Mouse (Mus musculus) cortical plate, adult 2 months (tissue): Measurements from ENCODE around the gene Ndst2. TPM values are rescaled to one million over a fixed set of nuclear protein-coding genes. Genes with fewer than 3 reads are reported as not detected.

Source experiments
- H3K27ac ChIP-seq: fragments of 200-500 bp; 2 replicates; pipeline ENCODE4 v1.5.1; 2012; ENCODE audit warnings: low read length, control low read depth, inconsistent platforms; ENCODE audit not compliant: insufficient read depth
- H3K4me1 ChIP-seq: fragments of 200-500 bp; 2 replicates; pipeline ENCODE4 v1.6.1; 2011; ENCODE audit warnings: low read length; ENCODE audit not compliant: control insufficient read depth, insufficient read depth
- H3K4me3 ChIP-seq: fragments of 200-500 bp; 2 replicates; pipeline ENCODE4 v1.5.1; 2011; ENCODE audit warnings: mild to moderate bottlenecking, low read length, control low read depth; ENCODE audit not compliant: insufficient read depth
- CTCF ChIP-seq: fragments of 200-500 bp; IDR thresholded peaks from 2 replicates; pipeline ENCODE4 v1.5.1; 2011; ENCODE audit warnings: mild to moderate bottlenecking, control low read depth, low read length; ENCODE audit not compliant: insufficient read depth; ENCODE audit errors: extremely low read depth
- POLR2A ChIP-seq: fragments of 200-500 bp; IDR thresholded peaks from 2 replicates; pipeline ENCODE4 v1.6.1; 2011; ENCODE audit warnings: mild to moderate bottlenecking, low read length, control low read depth; ENCODE audit not compliant: insufficient read depth; ENCODE audit errors: extremely low read depth
- polyA plus RNA-seq: library from polyadenylated mRNA; depleted of rRNA; stranded (reverse); fragments of >200 nt; gene quantifications from 2 replicates; pipeline ENCODE4 v1.2.3, GENCODE M21; 2012

Ndst2 gene
- polyA plus RNA-seq, 1 experiment: 22.9 TPM

DNA sequence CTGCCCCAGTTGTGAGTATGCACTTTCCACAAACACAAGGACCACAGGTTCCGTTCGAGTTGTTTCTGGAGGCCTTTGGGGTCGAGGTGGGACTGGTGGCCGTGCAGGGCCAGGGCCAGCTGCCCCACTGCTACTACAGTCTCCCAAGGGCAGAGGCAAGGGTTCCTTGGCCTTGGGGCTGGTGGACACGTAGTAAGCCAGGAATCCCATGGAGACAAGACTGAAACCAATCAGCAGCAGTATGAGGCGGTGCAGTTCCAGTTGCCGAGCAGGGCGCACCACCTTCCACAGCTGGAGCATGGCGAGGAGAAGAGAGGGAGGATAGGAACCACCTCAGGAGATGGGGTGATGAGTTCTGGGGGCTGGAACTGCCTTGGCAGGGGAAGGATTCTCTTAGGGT, 4.5 kb downstream of the Ndst2 start:
- Histone ChIP-seq H3K27ac (no peak overlapping the region), H3K4me3 (no peak overlapping the region)
- TF ChIP-seq CTCF (no peak), POLR2A (no peak)

DNA sequence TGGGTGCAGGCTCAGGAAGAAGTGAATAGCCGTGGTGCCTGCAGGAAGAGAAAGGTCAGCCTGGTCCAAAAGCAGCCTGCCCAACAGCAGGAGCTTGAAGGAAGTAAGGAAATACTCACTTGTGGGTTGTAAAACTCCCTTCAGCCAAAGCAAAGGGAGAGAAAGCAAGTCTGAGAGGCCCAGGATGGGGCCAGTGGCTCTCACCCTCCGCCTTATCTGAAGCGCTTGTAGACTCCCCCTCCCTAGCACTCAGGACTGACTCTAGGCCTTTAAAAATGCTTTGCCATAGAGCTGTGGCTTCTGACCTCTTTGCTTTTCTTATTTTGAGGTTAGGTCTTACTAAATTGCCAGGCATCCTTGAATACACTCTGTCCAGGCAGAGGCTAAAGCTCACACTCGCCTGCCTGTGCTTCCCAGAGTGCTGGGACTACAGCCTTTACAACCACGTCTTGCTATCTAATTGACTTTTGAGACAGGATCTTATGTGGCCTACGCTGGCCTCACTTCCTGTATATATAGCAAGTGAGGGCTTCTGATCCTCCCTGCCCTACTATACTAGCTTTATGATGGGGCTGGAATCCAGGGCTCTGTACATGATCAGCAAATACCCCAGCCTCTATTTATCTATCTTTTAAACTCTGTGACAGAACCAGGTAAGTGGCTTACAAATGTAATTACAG, 8.6 kb downstream of the Ndst2 start:
- no peak overlapping the region for H3K27ac ChIP-seq
- H3K4me3 ChIP-seq: no peak overlapping the region
- TF ChIP-seq CTCF (no peak), POLR2A (no peak)
- H3K4me1 ChIP-seq: no peaks in the 10 kb centered on the region; the same call in 1 of the 2 replicates

More for the DNA sequence above, 4.5 kb downstream of the Ndst2 start:
- peaks cover 1% of the 10 kb centered on the region; the same call in 1 of the 2 replicates for H3K4me1 ChIP-seq

DNA sequence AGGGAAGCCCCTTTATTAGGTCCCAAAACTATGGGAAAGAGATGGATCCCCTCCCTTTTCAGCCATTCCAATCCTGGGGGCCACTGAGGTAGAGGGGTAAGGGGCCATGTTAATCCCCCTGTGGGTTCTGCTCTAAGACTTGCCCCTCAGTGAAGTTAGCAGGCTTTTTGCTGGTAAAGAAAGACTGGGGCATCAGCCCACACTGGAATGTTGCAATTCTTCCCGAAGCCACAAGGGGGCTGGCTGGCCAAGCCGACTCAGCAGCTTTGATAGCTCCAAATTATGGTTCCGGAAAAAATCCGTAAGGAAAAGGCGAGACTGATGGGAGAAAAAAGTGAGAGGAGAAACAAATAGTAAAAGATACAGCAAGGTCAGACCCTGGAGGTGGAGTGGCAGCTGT, 10.3 kb downstream of the Ndst2 start:
- TF ChIP-seq CTCF (peak; percentile 76), POLR2A (no peak)
- H3K4me3 ChIP-seq: no peak overlapping the region
- no peak overlapping the region for H3K27ac ChIP-seq
- H3K4me1 ChIP-seq: no peaks in the 10 kb centered on the region

DNA sequence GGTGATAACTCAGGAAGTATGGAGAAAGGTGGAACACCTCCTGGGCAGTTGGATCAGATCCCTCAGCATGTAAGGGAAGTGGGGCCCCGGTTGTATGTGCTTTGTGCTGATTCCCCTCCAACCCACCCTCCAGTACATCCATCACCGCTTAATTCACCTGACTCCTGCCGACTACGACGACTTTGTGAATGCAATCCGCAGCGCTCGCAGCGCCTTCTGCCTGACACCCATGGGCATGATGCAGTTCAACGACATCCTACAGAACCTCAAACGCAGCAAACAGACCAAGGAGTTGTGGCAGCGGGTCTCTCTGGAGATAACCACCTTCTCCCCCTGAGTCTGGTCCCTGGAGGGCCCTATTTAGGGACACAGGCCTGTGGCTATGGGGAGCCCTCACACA, 11.4 kb downstream of the Ndst2 start:
- TF ChIP-seq POLR2A: no peak
- no peak for TF ChIP-seq CTCF
- no peak overlapping the region for H3K4me3 ChIP-seq
- H3K27ac ChIP-seq: no peak overlapping the region
- H3K4me1 ChIP-seq: no peaks in the 10 kb centered on the region

DNA sequence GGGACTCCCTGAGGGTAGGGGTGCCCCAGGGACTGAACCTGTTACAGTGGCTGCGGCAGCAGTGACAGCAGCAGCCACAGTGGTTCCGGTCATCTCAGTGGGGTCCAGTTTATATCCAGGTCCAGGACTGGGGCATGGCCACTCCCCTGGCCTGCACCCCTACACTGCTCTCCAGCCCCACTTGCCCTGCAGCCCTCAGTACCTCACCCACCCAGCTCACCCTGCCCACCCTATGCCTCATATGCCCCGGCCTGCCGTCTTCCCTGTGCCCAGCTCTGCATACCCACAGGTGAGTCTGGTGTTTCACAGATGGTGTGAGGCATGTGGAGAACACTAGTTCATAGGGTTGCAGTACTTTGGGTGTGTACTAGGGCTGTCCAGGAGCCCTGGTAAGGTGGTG, 13.0 kb downstream of the Ndst2 start:
- no peak overlapping the region for H3K4me3 ChIP-seq

DNA sequence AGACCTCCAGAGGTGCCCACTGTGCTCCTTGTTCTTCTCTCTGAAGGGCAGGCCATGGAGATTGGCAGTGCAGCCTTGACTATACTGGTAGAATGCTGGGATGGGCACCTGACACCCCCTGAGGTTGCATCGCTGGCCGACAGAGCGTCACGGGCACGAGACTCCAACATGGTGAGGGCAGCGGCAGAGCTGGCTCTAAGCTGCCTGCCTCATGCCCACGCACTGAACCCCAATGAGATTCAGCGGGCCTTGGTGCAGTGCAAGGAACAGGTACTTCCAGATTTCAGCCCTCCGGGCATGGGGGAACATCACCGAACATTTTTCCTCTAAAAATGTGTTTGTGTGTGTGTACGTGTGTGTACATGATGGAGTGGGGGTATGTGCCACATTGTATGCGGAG, 14.6 kb downstream of the Ndst2 start:
- H3K4me3 ChIP-seq: no peak overlapping the region
- no peak overlapping the region for H3K27ac ChIP-seq
- TF ChIP-seq CTCF (no peak), POLR2A (no peak)
- H3K4me1 ChIP-seq: no peaks in the 10 kb centered on the region

More for the DNA sequence above, 13.0 kb downstream of the Ndst2 start:
- no peaks in the 10 kb centered on the region for H3K4me1 ChIP-seq
- H3K27ac ChIP-seq: no peak overlapping the region
- no peak for TF ChIP-seq CTCF
- no peak for TF ChIP-seq POLR2A

DNA sequence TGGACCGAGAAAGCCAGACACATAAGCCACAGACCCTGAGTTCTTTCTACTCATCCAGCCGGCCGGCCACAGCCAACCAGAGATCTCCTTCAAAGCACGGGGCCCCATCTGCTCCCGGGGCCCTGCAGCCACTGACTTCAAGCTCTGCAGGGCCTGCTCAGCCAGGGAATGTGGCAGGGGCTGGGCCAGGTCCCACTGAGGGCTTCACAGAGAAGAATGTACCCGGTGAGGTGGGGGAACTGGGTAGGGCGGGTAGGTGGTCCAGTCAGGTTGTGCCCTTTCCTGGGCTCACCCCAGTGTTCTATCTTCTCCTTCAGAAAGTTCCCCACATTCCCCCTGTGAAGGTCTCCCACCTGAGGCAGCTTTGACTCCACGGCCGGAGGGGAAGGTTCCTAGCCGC, 15.9 kb downstream of the Ndst2 start:
- Histone ChIP-seq H3K4me3 (no peak overlapping the region), H3K4me1 (no peaks in the 10 kb centered on the region), H3K27ac (no peak overlapping the region)
- no peak for TF ChIP-seq CTCF
- no peak for TF ChIP-seq POLR2A

DNA sequence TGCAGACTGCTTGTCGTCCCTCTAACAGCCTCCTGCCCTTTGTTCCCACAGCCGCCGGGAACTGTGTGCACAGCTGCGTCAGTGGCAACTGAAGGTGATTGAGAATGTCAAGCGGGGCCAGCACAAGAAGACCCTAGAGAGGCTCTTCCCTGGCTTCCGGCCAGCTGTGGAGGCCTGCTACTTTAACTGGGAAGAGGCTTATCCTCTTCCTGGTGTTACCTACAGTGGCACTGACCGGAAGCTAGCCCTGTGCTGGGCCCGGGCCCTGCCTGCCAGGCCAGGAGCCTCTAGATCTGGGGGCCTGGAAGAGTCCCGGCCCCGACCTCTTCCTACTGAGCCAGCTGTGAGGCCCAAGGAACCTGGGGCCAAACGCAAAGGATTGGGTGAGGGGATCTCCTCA, 20.5 kb downstream of the Ndst2 start:
- H3K4me3 ChIP-seq: no peak overlapping the region
- no peaks in the 10 kb centered on the region; the same call in 1 of the 2 replicates for H3K4me1 ChIP-seq
- H3K27ac ChIP-seq: no peak overlapping the region
- no peak for TF ChIP-seq CTCF
- TF ChIP-seq POLR2A: no peak

DNA sequence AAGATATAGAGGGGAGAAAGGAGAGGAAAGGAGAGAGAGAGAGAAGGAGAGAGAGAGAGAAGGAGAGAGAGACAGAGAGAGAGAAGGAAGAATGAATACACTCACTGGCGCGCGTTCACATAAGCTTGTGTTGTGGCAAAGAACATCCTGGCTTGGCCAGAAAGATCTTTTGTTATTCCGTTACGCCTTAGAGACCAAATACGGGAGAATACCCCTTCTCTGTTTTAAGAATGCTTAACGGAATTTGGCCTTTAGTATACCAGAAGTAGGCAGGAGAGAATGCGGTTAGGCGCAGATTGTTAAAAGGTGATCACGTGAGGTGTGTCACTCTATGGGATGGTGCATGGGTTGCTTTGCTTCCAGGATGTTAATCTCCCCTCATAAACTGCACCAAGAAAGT, 26.1 kb downstream of the Ndst2 start:
- no peak overlapping the region; the same call in 1 of the 2 replicates for H3K27ac ChIP-seq
- H3K4me3 ChIP-seq: peak overlapping the region; percentile 53
- H3K4me1 ChIP-seq: peaks cover 5% of the 10 kb centered on the region; the same call in 1 of the 2 replicates
- TF ChIP-seq CTCF: no peak
